Mouse (Mus musculus) E14TG2a.4 (cell line): ENCODE measurements around the gene Tspyl1.

ENCODE experiments used
- H3K27me3 ChIP-seq: 2 replicates; pipeline ENCODE4 v1.6.1; 2014; ENCODE audit warnings: low read length, control low read depth; ENCODE audit not compliant: insufficient read depth
- H3K36me3 ChIP-seq: 2 replicates; pipeline ENCODE4 v1.6.1; 2014; ENCODE audit warnings: low read length, control low read depth; ENCODE audit not compliant: insufficient read depth
- H3K4me1 ChIP-seq: replicated peaks from 2 replicates; pipeline ENCODE4 v1.6.1; 2014; ENCODE audit warnings: low read depth, low read length, control low read depth
- H3K4me3 ChIP-seq: replicated peaks from 2 replicates; pipeline ENCODE4 v1.5.1; 2014; ENCODE audit warnings: mild to moderate bottlenecking, low read length
- H3K9me3 ChIP-seq: 2 replicates; pipeline ENCODE4 v1.6.1; 2014; ENCODE audit warnings: low read length, control low read depth
- CTCF ChIP-seq: conservative IDR thresholded peaks from 2 replicates; pipeline ENCODE4 v1.5.1; 2014; ENCODE audit warnings: low read length
- NANOG ChIP-seq: IDR thresholded peaks from 2 replicates; pipeline ENCODE4 v1.6.1; 2014; ENCODE audit warnings: borderline replicate concordance, low read length, mixed read lengths
- POU5F1 ChIP-seq: IDR thresholded peaks from 2 replicates; pipeline ENCODE4 v1.6.1; 2014; ENCODE audit warnings: low read length, borderline replicate concordance

Tspyl1 gene

GRCm38 (mm10) chr10:34296911-34297298, 14.9 kb downstream of the Tspyl1 start:
- peak overlapping the region; percentile 92 for H3K4me3 ChIP-seq
- H3K4me1 ChIP-seq, result peaks cover 30% of the 10 kb centered on the region
- TF ChIP-seq NANOG (no peak), CTCF (no peak), POU5F1 (no peak)
- H3K9me3 ChIP-seq, result no peaks in the 10 kb centered on the region
- peaks cover 20% of the 10 kb centered on the region for H3K27me3 ChIP-seq
- H3K36me3 ChIP-seq, result peaks cover 8% of the 10 kb centered on the region; the same call in 1 of the 2 replicates

GRCm38 (mm10) chr10:34297299-34297979, 15.4 kb downstream of the Tspyl1 start, which contains the start of gene Tspyl4:
Gene Tspyl4 (plus strand): TSS chr10:34297442.
- Histone ChIP-seq H3K27me3 (peaks cover 20% of the 10 kb centered on the region), H3K36me3 (peaks cover 8% of the 10 kb centered on the region; the same call in 1 of the 2 replicates), H3K4me1 (peaks cover 30% of the 10 kb centered on the region), H3K9me3 (no peaks in the 10 kb centered on the region), H3K4me3 (peak within 1 kb of the TSS; percentile 92)
- TF ChIP-seq CTCF, result no peak
- TF ChIP-seq NANOG, result no peak
- TF ChIP-seq POU5F1, result no peak

GRCm38 (mm10) chr10:34297980-34298753, 16.2 kb downstream of the Tspyl1 start:
- Histone ChIP-seq H3K4me3 (peak overlapping the region; percentile 92), H3K27me3 (peaks cover 20% of the 10 kb centered on the region), H3K36me3 (peaks cover 8% of the 10 kb centered on the region; the same call in 1 of the 2 replicates), H3K4me1 (peaks cover 30% of the 10 kb centered on the region), H3K9me3 (no peaks in the 10 kb centered on the region)
- TF ChIP-seq NANOG (no peak), POU5F1 (no peak), CTCF (no peak)

- peaks cover 30% of the 10 kb centered on the region for H3K4me1 ChIP-seq
- peaks cover 8% of the 10 kb centered on the region; the same call in 1 of the 2 replicates for H3K36me3 ChIP-seq
- no peaks in the 10 kb centered on the region for H3K9me3 ChIP-seq
- TF ChIP-seq CTCF (no peak), NANOG (no peak), POU5F1 (no peak)
- no peak overlapping the region for H3K4me3 ChIP-seq
- H3K27me3 ChIP-seq, result peaks cover 20% of the 10 kb centered on the region
These were observed 18.4 kb downstream of the Tspyl1 start for GRCm38 (mm10) chr10:34300368-34300767.

GRCm38 (mm10) chr10:34307070-34307469, 25.1 kb downstream of the Tspyl1 start:
- TF ChIP-seq POU5F1, result no peak
- no peak for TF ChIP-seq CTCF
- no peak for TF ChIP-seq NANOG
- Histone ChIP-seq H3K4me1 (no peaks in the 10 kb centered on the region), H3K36me3 (no peaks in the 10 kb centered on the region), H3K9me3 (no peaks in the 10 kb centered on the region), H3K4me3 (no peak overlapping the region), H3K27me3 (no peaks in the 10 kb centered on the region)

GRCm38 (mm10) chr10:34309915-34310685, 28.1 kb downstream of the Tspyl1 start:
- TF ChIP-seq POU5F1 (no peak), CTCF (no peak), NANOG (no peak)
- H3K4me3 ChIP-seq, result no peak overlapping the region
- H3K9me3 ChIP-seq, result no peaks in the 10 kb centered on the region
- H3K4me1 ChIP-seq, result no peaks in the 10 kb centered on the region
- no peaks in the 10 kb centered on the region for H3K27me3 ChIP-seq
- no peaks in the 10 kb centered on the region for H3K36me3 ChIP-seq

- H3K9me3 ChIP-seq, result no peaks in the 10 kb centered on the region
- H3K27me3 ChIP-seq, result no peaks in the 10 kb centered on the region
- peaks cover 23% of the 10 kb centered on the region for H3K4me1 ChIP-seq
- no peak overlapping the region for H3K4me3 ChIP-seq
- no peak for TF ChIP-seq POU5F1
- TF ChIP-seq CTCF, result no peak
- no peak for TF ChIP-seq NANOG
- H3K36me3 ChIP-seq, result no peaks in the 10 kb centered on the region
These were observed 30.5 kb downstream of the Tspyl1 start for GRCm38 (mm10) chr10:34312536-34312935.

- H3K36me3 ChIP-seq, result no peaks in the 10 kb centered on the region
- TF ChIP-seq CTCF (no peak), POU5F1 (no peak), NANOG (no peak)
- 0 out of 2 replicates have a peak overlapping the region, but pooled peaks have one; percentile 14 for H3K4me3 ChIP-seq
- H3K27me3 ChIP-seq, result no peaks in the 10 kb centered on the region
- peaks cover 24% of the 10 kb centered on the region for H3K4me1 ChIP-seq
- no peaks in the 10 kb centered on the region for H3K9me3 ChIP-seq
These were observed 34.7 kb downstream of the Tspyl1 start for GRCm38 (mm10) chr10:34316571-34317216.
